Mouse (Mus musculus): ENCODE results near the gene Rlim. TPM values are rescaled to one million over a fixed set of nuclear protein-coding genes. Genes with fewer than 3 reads are reported as not detected.

Gene Rlim
- polyA plus RNA-seq, 1 experiment from 2014 or later = 11.6 TPM

DNA sequence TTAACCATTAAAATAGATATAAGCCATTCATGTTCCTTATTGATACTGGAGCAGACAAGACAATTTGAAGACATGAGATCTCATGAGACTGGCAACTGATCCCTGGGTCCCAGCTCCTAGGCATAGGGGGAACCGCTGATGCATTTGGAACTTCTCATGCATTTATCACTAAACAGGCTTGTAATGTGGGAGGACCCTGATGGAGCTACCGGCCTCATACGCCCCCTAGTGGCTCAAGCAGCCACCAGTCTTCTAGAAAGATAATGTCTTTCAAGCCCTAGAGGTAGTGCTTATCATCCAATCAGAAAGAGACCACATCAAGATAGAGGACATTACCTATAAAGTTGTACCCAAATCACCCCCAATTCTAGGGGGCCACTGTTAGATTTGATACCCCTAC is 66.3 kb downstream of the Rlim start:
- Histone ChIP-seq H3K27me3 (ENCODE audit: control insufficient read depth, insufficient read depth, low read length) (no peaks in the 10 kb centered on the region), H3K9ac (ENCODE audit: low read length) (no peak overlapping the region), H3K9me3 (ENCODE audit: control insufficient read depth, low read length) (no peaks in the 10 kb centered on the region), H3K36me3 (ENCODE audit: control insufficient read depth, insufficient read depth, low read length) (no peaks in the 10 kb centered on the region), H3K4me1 (replicated peaks; ENCODE audit: control insufficient read depth, insufficient read depth) (no peaks in the 10 kb centered on the region), H3K4me3 (ENCODE audit: low read depth, low read length) (no peak overlapping the region), H3K27ac (replicated peaks) (no peak overlapping the region), H3K4me2 (replicated peaks; ENCODE audit: low read depth) (no peak overlapping the region)
- peak; percentile 14 for DNase-seq (ENCODE audit: low spot score)
- TF ChIP-seq CTCF (IDR thresholded peaks at IDR 0.05; ENCODE audit: low read depth) (peak; percentile 73), EP300 (optimal IDR thresholded peaks at IDR 0.05) (no peak)
- 9% methylated on average over 3 of the region's 3 CpGs for WGBS
- no peak for ATAC-seq (ENCODE audit: low FRiP score, low TSS enrichment)

Other genes with a start within 250 kb of the Rlim start
- 5.5 and 6.0 TPM in 2 replicates for gene Slc16a2, start 159.3 kb downstream of the Rlim start, polyA plus RNA-seq (2015; fragmentation: Nextera tagmentation; extraction: Ambion mirVana)
- gene Nexmif, start 219.9 kb upstream of the Rlim start, polyA plus RNA-seq (2015; fragmentation: Nextera tagmentation; extraction: Ambion mirVana) = 0.33 and 0.44 TPM in 2 replicates